Mouse (Mus musculus) small intestine, adult 2 months (tissue): ENCODE data around the gene Mob3b. TPM values are rescaled to one million over a fixed set of nuclear protein-coding genes. Genes with fewer than 3 reads are reported as not detected.

Source experiments
- H3K27ac ChIP-seq: fragments of 200-500 bp; 2 replicates; pipeline ENCODE4 v1.5.1; 2012; ENCODE audit warnings: low read depth, low read length, control low read depth, inconsistent platforms; ENCODE audit not compliant: insufficient read depth
- H3K27me3 ChIP-seq: fragments of 200-500 bp; 2 replicates; pipeline ENCODE4 v1.6.1; 2012; ENCODE audit warnings: mild to moderate bottlenecking, moderate library complexity, low read length, inconsistent platforms; ENCODE audit not compliant: control insufficient read depth, insufficient read depth
- H3K36me3 ChIP-seq: fragments of 200-500 bp; 2 replicates; pipeline ENCODE4 v1.6.1; 2012; ENCODE audit warnings: mild to moderate bottlenecking, low read length, control low read depth, inconsistent platforms; ENCODE audit not compliant: control insufficient read depth, insufficient read depth
- H3K4me1 ChIP-seq: fragments of 200-500 bp; 2 replicates; pipeline ENCODE4 v1.6.1; 2012; ENCODE audit warnings: low read length, inconsistent platforms, mixed read lengths; ENCODE audit not compliant: control insufficient read depth, insufficient read depth, insufficient read length
- H3K4me3 ChIP-seq: fragments of 200-500 bp; 2 replicates; pipeline ENCODE4 v1.5.1; 2012; ENCODE audit warnings: low read depth, mild to moderate bottlenecking, control low read depth, inconsistent platforms, low read length, moderate library complexity
- CTCF ChIP-seq: fragments of 200-500 bp; IDR thresholded peaks from 2 replicates; pipeline ENCODE4 v1.5.1; 2012; ENCODE audit warnings: low read depth, mild to moderate bottlenecking, control low read depth, inconsistent platforms, low read length, moderate library complexity, mixed read lengths; ENCODE audit not compliant: insufficient replicate concordance, insufficient read length; ENCODE audit errors: extremely low read depth
- POLR2A ChIP-seq: fragments of 200-500 bp; IDR thresholded peaks from 2 replicates; pipeline ENCODE4 v1.6.1; 2012; ENCODE audit warnings: low read depth, mild to moderate bottlenecking, control low read depth, inconsistent platforms, low read length, moderate library complexity
- WGBS: fragments of 180-500 bp; shearing (Covaris S2); methylation state at CpG from one replicate; pipeline ENCODE4 v1.1.7; 2018; 5-methylcytosine and 5-hydroxymethylcytosine counted together
- polyA plus RNA-seq: library from polyadenylated mRNA; depleted of rRNA; stranded (reverse); fragments of >200 nt; gene quantifications from 2 replicates; pipeline ENCODE4 v1.2.3, GENCODE M21; 2012

Gene Mob3b
- polyA plus RNA-seq, 1 experiment, result 12.2 TPM

- Histone ChIP-seq H3K27me3 (no peaks in the 10 kb centered on the region), H3K27ac (no peak overlapping the region), H3K4me1 (peaks cover 2% of the 10 kb centered on the region; the same call in 1 of the 2 replicates), H3K36me3 (peaks cover 2% of the 10 kb centered on the region), H3K4me3 (no peak overlapping the region)
- TF ChIP-seq POLR2A (no peak), CTCF (no peak)
- 78% methylated on average over 8 of the region's 8 CpGs for WGBS
Measured at GRCm38 (mm10) chr4:34980461-34981039, 176.7 kb downstream of the Mob3b start.

GRCm38 (mm10) chr4:34976916-34977702 lies 180.2 kb downstream of the Mob3b start:
- no peaks in the 10 kb centered on the region for H3K36me3 ChIP-seq
- H3K4me3 ChIP-seq, result no peak overlapping the region
- no peaks in the 10 kb centered on the region for H3K27me3 ChIP-seq
- peaks cover 2% of the 10 kb centered on the region; the same call in 1 of the 2 replicates for H3K4me1 ChIP-seq
- H3K27ac ChIP-seq, result no peak overlapping the region
- WGBS, result 73% methylated on average over 4 of the region's 4 CpGs
- TF ChIP-seq POLR2A, result no peak
- TF ChIP-seq CTCF, result no peak

GRCm38 (mm10) chr4:34976331-34976778 lies 180.9 kb downstream of the Mob3b start:
- Histone ChIP-seq H3K36me3 (no peaks in the 10 kb centered on the region), H3K27me3 (no peaks in the 10 kb centered on the region), H3K27ac (no peak overlapping the region), H3K4me3 (no peak overlapping the region), H3K4me1 (peaks cover 2% of the 10 kb centered on the region; the same call in 1 of the 2 replicates)
- no peak for TF ChIP-seq CTCF
- TF ChIP-seq POLR2A, result no peak
- 75% methylated on average over 13 of the region's 13 CpGs for WGBS

- no peak overlapping the region for H3K27ac ChIP-seq
- no peak for TF ChIP-seq POLR2A
- TF ChIP-seq CTCF, result no peak
- no peaks in the 10 kb centered on the region for H3K27me3 ChIP-seq
- WGBS, result 83% methylated on average over 5 of the region's 5 CpGs
- H3K4me3 ChIP-seq, result no peak overlapping the region
- H3K4me1 ChIP-seq, result peaks cover 2% of the 10 kb centered on the region; the same call in 1 of the 2 replicates
- H3K36me3 ChIP-seq, result no peaks in the 10 kb centered on the region
Measured at GRCm38 (mm10) chr4:34974795-34975194, 182.5 kb downstream of the Mob3b start.

- H3K27me3 ChIP-seq, result no peaks in the 10 kb centered on the region
- WGBS, result 83% methylated on average over 6 of the region's 6 CpGs
- H3K4me1 ChIP-seq, result peaks cover 3% of the 10 kb centered on the region; the same call in 1 of the 2 replicates
- H3K4me3 ChIP-seq, result no peak overlapping the region
- no peak for TF ChIP-seq POLR2A
- TF ChIP-seq CTCF, result no peak
- H3K36me3 ChIP-seq, result no peaks in the 10 kb centered on the region
- H3K27ac ChIP-seq, result no peak overlapping the region
Measured at GRCm38 (mm10) chr4:34967541-34967940, 189.7 kb downstream of the Mob3b start.

GRCm38 (mm10) chr4:34966336-34966957 lies 190.8 kb downstream of the Mob3b start:
- Histone ChIP-seq H3K27me3 (no peaks in the 10 kb centered on the region), H3K36me3 (no peaks in the 10 kb centered on the region), H3K4me1 (peaks cover 3% of the 10 kb centered on the region; the same call in 1 of the 2 replicates), H3K27ac (no peak overlapping the region), H3K4me3 (no peak overlapping the region)
- 59% methylated on average over 8 of the region's 8 CpGs for WGBS
- TF ChIP-seq POLR2A (no peak), CTCF (no peak)

GRCm38 (mm10) chr4:34964906-34965305 lies 192.4 kb downstream of the Mob3b start:
- H3K27ac ChIP-seq, result no peak overlapping the region
- H3K27me3 ChIP-seq, result no peaks in the 10 kb centered on the region
- H3K4me1 ChIP-seq, result peaks cover 3% of the 10 kb centered on the region; the same call in 1 of the 2 replicates
- WGBS, result 52% methylated on average over 10 of the region's 10 CpGs
- no peaks in the 10 kb centered on the region for H3K36me3 ChIP-seq
- H3K4me3 ChIP-seq, result no peak overlapping the region
- no peak for TF ChIP-seq CTCF
- no peak for TF ChIP-seq POLR2A
